8 mouse cellular contexts compared by ENCODE assay signal in genomic region chr3:109027515-109027987, GRCm38 (mm10). TPM values are rescaled to one million over a fixed set of nuclear protein-coding genes. Genes with fewer than 3 reads are reported as not detected.
DNase-seq lines count a peak whose midpoint lies in the region; ATAC-seq and TF ChIP-seq lines count a peak whose summit lies in the region.

TSS of gene Fam102b (minus strand) at chr3:109027607.

- peak; percentile 87 for TF ChIP-seq POLR2A in brain, embryonic 14.5 days (IDR thresholded peaks at IDR 0.05; ENCODE audit: borderline replicate concordance, extremely low read depth, insufficient read depth, insufficient read length, poor library complexity, severe bottlenecking)
- TF ChIP-seq POLR2A in myocyte (IDR thresholded peaks at IDR 0.05; ENCODE audit: insufficient read length, low read depth), result peak; percentile 72

- peaks cover 4% of the 10 kb centered on the region for H3K79me2 ChIP-seq in myocyte (ENCODE audit: control insufficient read depth, insufficient read depth)

- H3K9ac ChIP-seq in kidney, embryonic 15.5 days, result peak within 1 kb of the TSS; percentile 78
- peak within 1 kb of the TSS; percentile 82 for H3K9ac ChIP-seq in liver, embryonic 11.5 days (ENCODE audit: low read depth, low read length)

- H3K27ac ChIP-seq in heart, embryonic 10.5 days, result peak within 1 kb of the TSS; percentile 93
- peak within 1 kb of the TSS; percentile 81 for H3K27ac ChIP-seq in kidney, embryonic 15.5 days
- H3K27ac ChIP-seq in liver, embryonic 11.5 days (ENCODE audit: low read depth, low read length), result peak within 1 kb of the TSS; percentile 73

- no peaks in the 10 kb centered on the region for H3K36me3 ChIP-seq in heart, embryonic 10.5 days
- no peaks in the 10 kb centered on the region for H3K36me3 ChIP-seq in kidney, embryonic 15.5 days
- H3K36me3 ChIP-seq in liver, embryonic 11.5 days (ENCODE audit: control insufficient read depth, insufficient read depth, low read length), result no peaks in the 10 kb centered on the region
- H3K36me3 ChIP-seq in myocyte (ENCODE audit: control insufficient read depth, insufficient read depth), result no peaks in the 10 kb centered on the region

- H3K4me2 ChIP-seq in kidney, embryonic 15.5 days, result peak within 1 kb of the TSS; percentile 90
- H3K4me2 ChIP-seq in liver, embryonic 11.5 days, result peak within 1 kb of the TSS; percentile 96
- peak within 1 kb of the TSS; percentile 87 for H3K4me2 ChIP-seq in myocyte (ENCODE audit: low read depth)

- H3K27me3 ChIP-seq in heart, embryonic 10.5 days (ENCODE audit: insufficient read depth, poor library complexity, severe bottlenecking), result no peaks in the 10 kb centered on the region
- no peaks in the 10 kb centered on the region for H3K27me3 ChIP-seq in kidney, embryonic 15.5 days
- no peaks in the 10 kb centered on the region for H3K27me3 ChIP-seq in liver, embryonic 11.5 days (replicated peaks; ENCODE audit: control insufficient read depth, insufficient read depth, low read length)
- H3K27me3 ChIP-seq in myocyte (ENCODE audit: control insufficient read depth, insufficient read depth, insufficient read length), result no peaks in the 10 kb centered on the region

- 0 out of 2 replicates have a peak, but pooled peaks cover 5% of the 10 kb centered on the region for H3K4me1 ChIP-seq in heart, embryonic 10.5 days
- H3K4me1 ChIP-seq in kidney, embryonic 15.5 days, result peaks cover 24% of the 10 kb centered on the region
- peaks cover 3% of the 10 kb centered on the region for H3K4me1 ChIP-seq in liver, embryonic 11.5 days (replicated peaks; ENCODE audit: control insufficient read depth, insufficient read depth, low read length)

- H3K9me3 ChIP-seq in heart, embryonic 10.5 days, result no peaks in the 10 kb centered on the region
- no peaks in the 10 kb centered on the region for H3K9me3 ChIP-seq in kidney, embryonic 15.5 days (replicated peaks)
- no peaks in the 10 kb centered on the region for H3K9me3 ChIP-seq in liver, embryonic 11.5 days (ENCODE audit: control insufficient read depth, low read length)

- H3K4me3 ChIP-seq in heart, embryonic 10.5 days, result peak within 1 kb of the TSS; percentile 77
- peak within 1 kb of the TSS; percentile 75 for H3K4me3 ChIP-seq in kidney, embryonic 15.5 days (replicated peaks)
- H3K4me3 ChIP-seq in liver, embryonic 11.5 days (ENCODE audit: low read depth, low read length), result peak within 1 kb of the TSS; percentile 79
- H3K4me3 ChIP-seq in myocyte, result peak within 1 kb of the TSS; percentile 60

- peak; percentile 92 for DNase-seq in CD4-positive helper T cell, adult 2 months (ENCODE audit: low read depth, low spot score)
- DNase-seq in brain, embryonic 14.5 days (ENCODE audit: low read depth), result peak; percentile 93
- DNase-seq in heart, embryonic 10.5 days (ENCODE audit: low spot score), result peak; percentile 91
- peak; percentile 87 for DNase-seq in liver, embryonic 11.5 days (ENCODE audit: low spot score)
- DNase-seq in spleen, postnatal 4 days (ENCODE audit: low spot score in 2 of 2), result peak; percentile 88 to 97

- peak; percentile 78 for ATAC-seq in erythroblast, adult 5-6 weeks (replicated peaks; ENCODE audit: low FRiP score, poor library complexity, severe bottlenecking)
- peak; percentile 86 for ATAC-seq in kidney, embryonic 15.5 days (replicated peaks; ENCODE audit: low FRiP score)
- ATAC-seq in liver, embryonic 11.5 days (replicated peaks; ENCODE audit: low FRiP score), result peak; percentile 87

- WGBS in heart, embryonic 10.5 days, result 0% methylated on average over 53 of the region's 54 CpGs
- WGBS in kidney, embryonic 15.5 days, result under 1% methylated on average over 36 of the region's 54 CpGs
- WGBS in liver, embryonic 11.5 days, result under 1% methylated on average over 47 of the region's 54 CpGs

- peak within 1 kb of the TSS; percentile 19 for H3ac ChIP-seq in myocyte (ENCODE audit: control insufficient read depth, insufficient read length)

- TF ChIP-seq CTCF in brain, embryonic 14.5 days (IDR thresholded peaks at IDR 0.05; ENCODE audit: borderline replicate concordance, extremely low read depth, insufficient read depth, insufficient read length), result peak; percentile 84

TF ChIP-seq in myocyte, 11 proteins besides CTCF, POLR2A, EP300 and RAD21:
- TF ChIP-seq USF1 (IDR thresholded peaks at IDR 0.05; ENCODE audit: low read depth) (no peak), SRF (IDR thresholded peaks at IDR 0.05; ENCODE audit: control insufficient read depth, insufficient read length, low read depth) (peak; percentile 10), MYOG (IDR thresholded peaks at IDR 0.05; ENCODE audit: control insufficient read depth in 1 of 3, insufficient read depth in 1 of 3, insufficient read length in 2 of 3, low read depth in 2 of 3) (peak in 1 of 3 experiments; percentile 4), TCF12 (IDR thresholded peaks at IDR 0.05; ENCODE audit: insufficient read depth, poor library complexity, severe bottlenecking) (no peak), POLR2AphosphoS2 (IDR thresholded peaks at IDR 0.05; ENCODE audit: insufficient read length, low read depth) (peak; percentile 45), MYOD1 (IDR thresholded peaks at IDR 0.05; ENCODE audit: control insufficient read depth in 1 of 3, insufficient read length in 2 of 3, low read depth in 2 of 3) (peak in 1 of 3 experiments; percentile 8)
TF ChIP-seq in myocyte: peak in this region for 4.

RNA-seq across cellular contexts. Expression of gene Fam102b, which starts in this region (rescaled TPM):
- polyA plus RNA-seq in brain, embryonic 14.5 days (2012; rRNA removed), result 15.3 and 26.5 TPM in 2 replicates
- total RNA-seq in erythroblast, adult 5-6 weeks (2015; ENCODE audit: low replicate concordance), result 6.3 and 10.2 TPM in 2 replicates
- 6.3 and 6.5 TPM in 2 replicates for total RNA-seq in erythroblast, adult 5-6 weeks (2017; ENCODE audit: low replicate concordance)
- polyA plus RNA-seq in heart, embryonic 10.5 days (2016; fragmentation: Nextera tagmentation; extraction: Ambion mirVana), result 4.6 and 5.6 TPM in 2 replicates
- polyA plus RNA-seq in kidney, embryonic 15.5 days (2015; fragmentation: Nextera tagmentation; extraction: Ambion mirVana), result 4.7 and 4.9 TPM in 2 replicates
- 6.2 and 6.6 TPM in 2 replicates for polyA plus RNA-seq in liver, embryonic 11.5 days (2014; fragmentation: Nextera tagmentation; extraction: Ambion mirVana)
- 3.7 TPM for polyA plus RNA-seq in myocyte (2012; fragmentation: generic; extraction: Trizol)

Comparison
In these comparisons a context has a peak if more than half of its experiments do, and no peak if none do; other contexts are left out.
1. Peak in every context shown above with its lines: DNase-seq, ATAC-seq, H3K4me3 ChIP-seq and H3K27ac ChIP-seq.